Mouse (Mus musculus) embryonic facial prominence, embryonic 11.5 days (tissue): Measurements from ENCODE around the gene Heatr9. TPM values are rescaled to one million over a fixed set of nuclear protein-coding genes. Genes with fewer than 3 reads are reported as not detected.

Experiments
- ATAC-seq: fragments of 200-750 bp; cut with Nextera tagmentation; replicated peaks from 2 replicates; pipeline ENCODE4 v1.8.0; 2017; ENCODE audit warnings: low read depth; ENCODE audit not compliant: insufficient number of reproducible peaks, low FRiP score, low TSS enrichment
- DNase-seq: peaks from one replicate; pipeline ENCODE4 v3.0.0-alpha.2; 2015; ENCODE audit warnings: low spot score
- H3K27ac ChIP-seq: fragments of 300-500 bp; sonication (generic); replicated peaks from 2 replicates; pipeline ENCODE4 v1.5.1; 2014; ENCODE audit warnings: mild to moderate bottlenecking, low read depth, low read length, control low read depth
- H3K27me3 ChIP-seq: fragments of 300-500 bp; sonication (generic); 2 replicates; pipeline ENCODE4 v1.6.1; 2014; ENCODE audit warnings: mild to moderate bottlenecking, low read length, moderate library complexity, mixed read lengths; ENCODE audit not compliant: control insufficient read depth, insufficient read depth
- H3K36me3 ChIP-seq: fragments of 300-500 bp; sonication (generic); replicated peaks from 2 replicates; pipeline ENCODE4 v1.6.1; 2014; ENCODE audit warnings: low read depth, mild to moderate bottlenecking, low read length, moderate library complexity, mixed read lengths; ENCODE audit not compliant: control insufficient read depth, insufficient read depth
- H3K4me1 ChIP-seq: fragments of 300-500 bp; sonication (generic); 2 replicates; pipeline ENCODE4 v1.6.1; 2014; ENCODE audit warnings: low read length, mixed read lengths; ENCODE audit not compliant: control insufficient read depth, insufficient read depth
- H3K4me2 ChIP-seq: fragments of 300-500 bp; sonication (generic); 2 replicates; pipeline ENCODE4 v1.6.1; 2014; ENCODE audit warnings: low read depth, mild to moderate bottlenecking, control low read depth, low read length, moderate library complexity
- H3K4me3 ChIP-seq: fragments of 300-500 bp; sonication (generic); 2 replicates; pipeline ENCODE4 v1.5.1; 2014; ENCODE audit warnings: low read depth, low read length, control low read depth
- H3K9ac ChIP-seq: fragments of 300-500 bp; sonication (generic); replicated peaks from 2 replicates; pipeline ENCODE4 v1.6.1; 2014; ENCODE audit warnings: mild to moderate bottlenecking, control low read depth, low read length
- H3K9me3 ChIP-seq: fragments of 300-500 bp; sonication (generic); replicated peaks from 2 replicates; pipeline ENCODE4 v1.6.1; 2016; ENCODE audit warnings: mild to moderate bottlenecking, low read length, inconsistent platforms, mixed read lengths; ENCODE audit not compliant: control insufficient read depth
- WGBS: fragments of 180-500 bp; shearing (Covaris S2); extraction: QIAGEN DNeasy Blood & Tissue Kit; methylation state at CpG from one replicate; pipeline ENCODE4 v1.1.7; 2014; 5-methylcytosine and 5-hydroxymethylcytosine counted together
- polyA plus RNA-seq: library from polyadenylated mRNA; unstranded; fragments of >200 nt; fragmentation: Nextera tagmentation; extraction: Ambion mirVana; gene quantifications from 2 replicates; pipeline ENCODE4 v1.2.1, GENCODE M21; 2014

Heatr9 gene
- polyA plus RNA-seq, 1 experiment from 2014 or later: not detected

DNA sequence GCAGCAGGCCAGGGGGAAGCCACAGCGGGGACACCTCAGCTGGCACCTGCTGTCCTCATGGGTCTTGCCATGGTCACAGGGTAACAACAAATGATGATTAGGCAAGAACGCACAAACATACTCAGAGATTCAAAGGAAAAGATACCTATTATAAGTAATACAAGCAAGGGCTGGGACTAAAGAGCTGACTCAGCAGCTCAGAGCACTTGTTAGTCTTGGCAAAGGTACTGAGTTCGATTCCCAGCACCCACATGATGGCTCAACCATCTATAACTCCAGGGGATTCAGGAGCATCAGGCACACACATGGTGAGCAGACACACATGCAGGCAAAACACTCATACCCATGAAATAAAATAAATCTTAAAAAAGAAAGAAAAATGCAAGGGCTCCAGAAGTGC, 19.4 kb upstream of the Heatr9 start:
- no peaks in the 10 kb centered on the region for H3K27me3 ChIP-seq
- WGBS: 89% methylated on average over 3 of the region's 3 CpGs
- no peak overlapping the region for H3K9ac ChIP-seq
- no peak overlapping the region for H3K4me2 ChIP-seq
- no peak overlapping the region for H3K4me3 ChIP-seq
- no peaks in the 10 kb centered on the region for H3K9me3 ChIP-seq
- no peaks in the 10 kb centered on the region for H3K36me3 ChIP-seq
- DNase-seq: no peak
- no peak overlapping the region for H3K27ac ChIP-seq
- no peak for ATAC-seq
- H3K4me1 ChIP-seq: no peaks in the 10 kb centered on the region

DNA sequence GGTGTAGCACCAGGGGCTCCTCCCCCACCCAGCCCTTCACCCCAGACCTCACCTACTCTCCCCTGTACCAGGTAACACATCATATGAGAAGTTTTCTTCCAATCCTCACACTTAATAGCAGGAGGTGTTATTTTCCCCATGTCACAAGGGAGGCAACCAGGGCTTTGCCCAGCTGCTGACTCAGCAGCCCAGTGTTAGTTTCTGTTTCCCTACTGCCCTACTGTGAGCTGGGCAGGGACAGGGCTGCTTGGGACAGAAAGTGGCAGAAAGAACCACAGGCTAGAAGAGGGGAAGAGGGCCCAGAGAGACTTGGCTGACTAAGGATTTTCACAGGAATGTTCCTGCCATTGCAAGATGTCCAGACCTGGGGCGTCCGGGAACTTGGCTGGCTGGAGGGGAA, 19.0 kb upstream of the Heatr9 start:
- no peak for ATAC-seq
- no peak overlapping the region for H3K4me2 ChIP-seq
- no peaks in the 10 kb centered on the region for H3K4me1 ChIP-seq
- H3K27me3 ChIP-seq: no peaks in the 10 kb centered on the region
- H3K4me3 ChIP-seq: no peak overlapping the region
- no peak overlapping the region for H3K9ac ChIP-seq
- WGBS: 79% methylated on average over 2 of the region's 2 CpGs
- H3K36me3 ChIP-seq: no peaks in the 10 kb centered on the region
- no peak overlapping the region for H3K27ac ChIP-seq
- H3K9me3 ChIP-seq: no peaks in the 10 kb centered on the region
- DNase-seq: no peak

DNA sequence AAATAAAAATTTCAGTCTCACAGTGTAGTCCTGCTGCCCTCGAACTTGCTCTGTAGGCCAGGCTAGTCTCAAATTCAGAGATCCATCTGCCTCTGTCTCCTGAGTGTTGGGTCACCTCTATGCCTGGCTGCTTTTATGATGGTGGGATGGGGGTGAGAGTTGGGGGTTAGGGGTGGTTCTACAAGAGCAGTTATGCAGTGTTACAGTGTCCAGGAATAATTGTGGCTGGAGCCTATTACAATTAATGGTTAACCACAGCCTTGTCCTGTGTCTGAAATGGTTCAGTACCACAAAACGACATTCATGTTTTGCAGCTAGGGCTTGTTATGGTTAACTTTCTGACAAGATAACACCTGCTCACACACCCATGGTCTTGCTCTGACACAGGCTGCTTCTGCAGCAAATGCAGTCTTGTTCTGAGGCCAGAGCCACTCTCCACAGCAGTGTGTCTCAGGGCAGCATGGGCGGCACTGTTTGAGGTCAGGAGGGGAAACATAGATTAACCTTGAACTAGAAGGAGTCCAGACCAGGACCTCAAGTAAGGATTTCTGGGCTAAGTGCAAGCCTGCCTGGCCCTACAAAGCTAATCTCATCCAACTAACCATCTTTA, 16.8 kb upstream of the Heatr9 start:
- Histone ChIP-seq H3K36me3 (no peaks in the 10 kb centered on the region), H3K4me2 (no peak overlapping the region), H3K27me3 (no peaks in the 10 kb centered on the region), H3K9me3 (no peaks in the 10 kb centered on the region), H3K27ac (no peak overlapping the region), H3K9ac (no peak overlapping the region), H3K4me1 (no peaks in the 10 kb centered on the region; the same call in 1 of the 2 replicates), H3K4me3 (no peak overlapping the region)
- 73% methylated on average over 3 of the region's 3 CpGs for WGBS
- no peak for ATAC-seq
- DNase-seq: no peak

DNA sequence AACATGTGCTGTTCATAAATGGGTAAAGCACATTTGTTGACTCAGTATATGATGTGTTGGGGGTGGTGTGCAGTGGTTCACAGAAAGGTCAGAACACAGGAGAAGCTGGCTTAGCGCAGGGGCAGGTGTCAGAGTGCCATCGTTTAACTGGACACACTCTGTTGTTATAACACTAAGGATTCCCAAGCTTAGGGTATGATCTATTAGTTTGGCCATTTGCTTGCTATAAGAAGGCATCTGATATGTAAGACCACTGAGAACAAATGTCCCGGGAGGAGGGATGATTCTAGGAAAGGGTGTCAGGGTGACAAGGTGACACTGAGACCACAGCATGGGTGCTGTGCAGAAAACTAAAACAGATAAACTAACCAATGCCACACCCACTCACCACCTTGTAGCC, 14.9 kb upstream of the Heatr9 start:
- Histone ChIP-seq H3K27me3 (no peaks in the 10 kb centered on the region), H3K4me3 (no peak overlapping the region), H3K9me3 (no peaks in the 10 kb centered on the region), H3K27ac (no peak overlapping the region), H3K36me3 (no peaks in the 10 kb centered on the region), H3K9ac (no peak overlapping the region), H3K4me2 (no peak overlapping the region), H3K4me1 (no peaks in the 10 kb centered on the region; the same call in 1 of the 2 replicates)
- 89% methylated on average over 3 of the region's 3 CpGs for WGBS
- DNase-seq (no peak), ATAC-seq (no peak)

DNA sequence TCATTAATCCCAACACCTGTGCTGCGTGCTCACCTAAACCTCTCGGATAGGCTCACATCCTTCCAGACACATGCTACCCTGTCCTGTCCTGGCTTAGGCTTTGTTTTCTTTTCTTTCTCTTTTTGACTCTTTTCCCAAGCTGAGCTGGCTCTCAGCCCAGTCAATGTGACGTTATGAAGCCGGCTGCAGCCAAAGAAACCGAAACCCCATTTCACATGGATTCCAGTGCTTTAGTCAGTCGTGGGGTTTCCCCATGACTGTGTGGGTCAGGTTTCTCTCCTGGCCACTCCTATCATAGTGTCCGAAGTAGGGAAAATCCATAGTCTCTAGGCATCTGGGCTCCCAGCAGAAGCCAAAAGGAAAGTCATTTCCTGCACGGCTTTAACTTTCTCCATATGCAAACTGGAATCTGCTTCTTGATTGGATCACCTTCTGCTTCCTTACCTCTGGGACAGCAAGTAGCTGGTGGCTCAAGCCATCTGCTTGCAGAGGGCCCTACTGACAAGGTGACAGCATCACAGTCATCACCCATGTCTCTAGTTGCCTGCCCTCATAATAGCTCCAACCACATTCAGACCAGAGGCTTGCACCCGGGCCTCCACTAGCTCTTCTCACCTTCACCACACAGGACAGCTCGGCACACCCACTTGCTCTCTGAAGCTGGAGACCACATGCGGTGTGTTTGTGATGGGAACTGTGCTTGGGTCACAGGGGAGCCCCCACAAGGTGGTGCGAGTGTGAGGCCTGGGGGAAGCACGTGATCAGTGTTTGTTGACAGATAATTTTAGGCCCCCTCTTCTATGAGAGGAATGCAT, 12.8 kb upstream of the Heatr9 start:
- Histone ChIP-seq H3K9me3 (no peaks in the 10 kb centered on the region), H3K4me3 (no peak overlapping the region), H3K27ac (no peak overlapping the region), H3K9ac (no peak overlapping the region), H3K27me3 (no peaks in the 10 kb centered on the region), H3K4me2 (no peak overlapping the region), H3K4me1 (no peaks in the 10 kb centered on the region; the same call in 1 of the 2 replicates), H3K36me3 (no peaks in the 10 kb centered on the region)
- WGBS: 42% methylated on average over 13 of the region's 13 CpGs
- DNase-seq: peak; percentile 46
- 0 out of 2 replicates have a peak, but pooled peaks have one; percentile 29 for ATAC-seq

DNA sequence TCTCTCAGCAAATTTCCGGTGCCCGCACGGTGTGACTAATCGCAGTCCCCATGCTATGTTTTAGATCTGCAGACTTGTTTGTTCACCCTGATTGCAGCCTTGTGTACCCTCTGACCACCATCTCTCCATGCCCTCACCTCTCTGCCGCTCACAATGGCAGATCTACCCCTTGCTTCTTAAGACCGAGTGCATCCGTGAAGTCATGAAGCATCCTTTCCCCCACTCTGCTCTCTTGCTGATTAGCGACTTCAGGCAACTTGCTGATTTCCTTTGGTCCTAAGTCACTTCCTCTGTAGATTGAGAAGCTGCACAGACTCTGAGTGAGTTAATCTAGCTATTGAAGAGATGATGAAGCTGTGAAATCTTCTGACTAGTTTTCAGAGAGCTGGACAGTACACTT, 12.2 kb upstream of the Heatr9 start:
- H3K9me3 ChIP-seq: no peaks in the 10 kb centered on the region
- WGBS: 87% methylated on average over 8 of the region's 8 CpGs

DNA sequence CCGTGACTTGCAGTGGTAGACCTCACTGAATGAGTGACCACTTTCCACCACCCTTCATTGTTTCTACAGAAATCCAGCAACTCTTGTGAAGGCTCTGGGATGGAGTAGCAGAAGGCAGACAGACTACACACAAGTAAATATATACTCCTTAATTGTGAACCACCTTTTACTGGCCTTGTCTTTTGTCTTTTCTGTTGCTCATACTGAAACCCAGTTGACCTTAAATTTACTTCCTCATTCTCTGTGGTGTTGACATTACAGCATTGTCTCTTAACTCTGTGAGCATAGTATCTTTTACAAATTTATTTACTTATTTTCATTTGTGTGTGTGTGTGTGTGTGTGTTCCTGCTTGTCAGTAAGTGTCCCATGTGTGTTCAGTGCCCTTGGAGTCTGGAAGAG, 11.2 kb upstream of the Heatr9 start:
- no peak overlapping the region for H3K27ac ChIP-seq
- H3K4me3 ChIP-seq: no peak overlapping the region
- no peak overlapping the region for H3K4me2 ChIP-seq
- H3K9ac ChIP-seq: no peak overlapping the region
- 90% methylated on average over 1 of the region's 1 CpGs for WGBS
- DNase-seq (no peak), ATAC-seq (no peak)
- no peaks in the 10 kb centered on the region for H3K27me3 ChIP-seq
- no peaks in the 10 kb centered on the region; the same call in 1 of the 2 replicates for H3K4me1 ChIP-seq
- H3K9me3 ChIP-seq: no peaks in the 10 kb centered on the region
- H3K36me3 ChIP-seq: no peaks in the 10 kb centered on the region

More for the DNA sequence above, 12.2 kb upstream of the Heatr9 start:
- no peak for DNase-seq
- H3K4me3 ChIP-seq: no peak overlapping the region
- H3K27me3 ChIP-seq: no peaks in the 10 kb centered on the region
- no peak overlapping the region for H3K4me2 ChIP-seq
- H3K27ac ChIP-seq: no peak overlapping the region
- no peak for ATAC-seq
- H3K9ac ChIP-seq: no peak overlapping the region
- no peaks in the 10 kb centered on the region; the same call in 1 of the 2 replicates for H3K4me1 ChIP-seq
- H3K36me3 ChIP-seq: no peaks in the 10 kb centered on the region

DNA sequence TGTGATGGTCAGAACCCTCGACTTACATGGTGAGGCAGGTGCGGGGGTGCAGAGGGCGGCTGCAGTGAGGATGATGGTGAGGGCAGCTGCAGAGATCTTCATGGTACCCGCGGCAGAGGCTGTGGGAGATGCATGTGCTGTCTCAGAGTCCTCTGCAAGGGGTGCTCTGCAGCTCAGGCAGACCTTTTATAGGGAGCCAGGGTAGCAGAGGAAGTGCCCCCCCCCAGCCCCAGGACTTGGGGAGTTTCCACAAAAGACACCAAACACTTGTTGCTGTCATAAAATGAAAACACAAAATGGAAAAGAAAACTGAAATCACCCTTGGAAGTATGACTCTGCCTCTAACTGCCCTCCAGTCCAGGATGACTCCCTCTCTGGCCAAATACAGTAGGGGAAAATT, 8.4 kb upstream of the Heatr9 start, which contains the start of gene Ccl5:
Gene Ccl5, minus strand, starts transcription at position 159 of the 400 bp plus-strand sequence.
- ATAC-seq (no peak), DNase-seq (no peak)
- H3K9me3 ChIP-seq: no peaks in the 10 kb centered on the region
- H3K27ac ChIP-seq: no peak within 1 kb of the TSS
- no peak within 1 kb of the TSS for H3K9ac ChIP-seq
- WGBS: 86% methylated on average over 5 of the region's 5 CpGs
- H3K4me3 ChIP-seq: no peak within 1 kb of the TSS
- H3K4me2 ChIP-seq: no peak within 1 kb of the TSS
- no peaks in the 10 kb centered on the region; the same call in 1 of the 2 replicates for H3K4me1 ChIP-seq
- H3K27me3 ChIP-seq: no peaks in the 10 kb centered on the region
- no peaks in the 10 kb centered on the region for H3K36me3 ChIP-seq
